Mouse (Mus musculus) testis, adult 2 months (tissue): ENCODE data around the gene Gm10642. TPM values are rescaled to one million over a fixed set of nuclear protein-coding genes. Genes with fewer than 3 reads are reported as not detected.

Experiments used
- H3K27ac ChIP-seq: fragments of 200-500 bp; 2 replicates; pipeline ENCODE4 v1.5.1; 2012; ENCODE audit warnings: low read depth, low read length; ENCODE audit not compliant: control insufficient read depth, insufficient read depth
- H3K27me3 ChIP-seq: fragments of 200-500 bp; 2 replicates; pipeline ENCODE4 v1.6.1; 2012; ENCODE audit warnings: mild to moderate bottlenecking, low read length, moderate library complexity; ENCODE audit not compliant: control insufficient read depth, insufficient read depth
- H3K36me3 ChIP-seq: fragments of 200-500 bp; 2 replicates; pipeline ENCODE4 v1.6.1; 2012; ENCODE audit warnings: mild to moderate bottlenecking, low read length; ENCODE audit not compliant: control insufficient read depth, insufficient read depth
- H3K4me1 ChIP-seq: fragments of 200-500 bp; 2 replicates; pipeline ENCODE4 v1.6.1; 2012; ENCODE audit warnings: low read length; ENCODE audit not compliant: control insufficient read depth, insufficient read depth
- H3K4me3 ChIP-seq: fragments of 200-500 bp; 2 replicates; pipeline ENCODE4 v1.5.1; 2012; ENCODE audit warnings: low read depth, mild to moderate bottlenecking, low read length, moderate library complexity, mixed read lengths; ENCODE audit not compliant: control insufficient read depth
- CTCF ChIP-seq: fragments of 200-500 bp; IDR thresholded peaks from 2 replicates; pipeline ENCODE4 v1.5.1; 2012; ENCODE audit warnings: low read depth, mild to moderate bottlenecking, inconsistent platforms, low read length, moderate library complexity; ENCODE audit not compliant: control insufficient read depth, insufficient read depth, insufficient replicate concordance
- POLR2A ChIP-seq: fragments of 200-500 bp; IDR thresholded peaks from 2 replicates; pipeline ENCODE4 v1.6.1; 2012; ENCODE audit warnings: low read depth, mild to moderate bottlenecking, inconsistent platforms, low read length, moderate library complexity; ENCODE audit not compliant: control insufficient read depth
- polyA plus RNA-seq: library from polyadenylated mRNA; depleted of rRNA; stranded (reverse); fragments of >200 nt; gene quantifications from 2 replicates; pipeline ENCODE4 v1.2.3, GENCODE M21; 2012

Gm10642 gene
- polyA plus RNA-seq, 1 experiment, result 0.14 TPM

DNA sequence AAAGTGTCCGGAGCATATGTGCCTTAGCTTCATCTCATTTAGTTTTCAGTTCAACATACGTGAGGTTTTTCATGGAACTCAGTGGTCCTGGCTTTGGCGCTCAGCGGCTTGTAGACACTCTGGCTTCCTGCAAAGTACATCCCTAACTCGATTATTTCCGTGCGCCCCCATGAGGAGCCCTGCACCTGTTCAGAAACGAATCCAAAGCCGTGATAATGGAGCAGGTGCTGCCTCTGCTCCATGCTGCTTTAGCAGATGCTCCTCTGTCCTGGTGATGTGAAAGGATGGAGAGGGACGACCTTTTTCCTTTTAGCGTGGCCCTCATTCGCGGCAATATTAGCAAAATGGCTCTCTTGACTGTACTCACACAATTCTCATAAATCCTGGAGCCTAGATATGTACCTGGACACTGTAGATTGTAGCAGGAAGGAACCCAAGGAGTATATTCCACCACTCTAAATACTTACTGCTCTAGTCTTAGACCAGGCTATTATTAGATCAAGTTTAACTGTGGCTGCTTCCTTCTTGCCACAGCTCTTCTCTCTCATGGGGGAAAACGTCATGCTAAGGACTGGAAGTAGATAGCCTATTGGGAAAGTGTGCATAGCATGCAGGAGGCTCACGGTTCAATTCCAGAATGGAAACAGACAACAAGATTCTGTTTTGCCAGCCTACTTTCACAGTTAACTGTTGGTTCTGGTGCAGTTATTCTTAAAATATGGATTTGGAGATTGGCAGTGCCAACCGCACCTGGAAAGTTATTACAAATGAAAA is 9.5 kb downstream of the Gm10642 start:
- no peaks in the 10 kb centered on the region for H3K27me3 ChIP-seq
- TF ChIP-seq POLR2A (no peak), CTCF (no peak)
- H3K4me1 ChIP-seq, result peaks cover 4% of the 10 kb centered on the region; the same call in 1 of the 2 replicates
- H3K27ac ChIP-seq, result no peak overlapping the region
- no peaks in the 10 kb centered on the region for H3K36me3 ChIP-seq
- no peak overlapping the region for H3K4me3 ChIP-seq

DNA sequence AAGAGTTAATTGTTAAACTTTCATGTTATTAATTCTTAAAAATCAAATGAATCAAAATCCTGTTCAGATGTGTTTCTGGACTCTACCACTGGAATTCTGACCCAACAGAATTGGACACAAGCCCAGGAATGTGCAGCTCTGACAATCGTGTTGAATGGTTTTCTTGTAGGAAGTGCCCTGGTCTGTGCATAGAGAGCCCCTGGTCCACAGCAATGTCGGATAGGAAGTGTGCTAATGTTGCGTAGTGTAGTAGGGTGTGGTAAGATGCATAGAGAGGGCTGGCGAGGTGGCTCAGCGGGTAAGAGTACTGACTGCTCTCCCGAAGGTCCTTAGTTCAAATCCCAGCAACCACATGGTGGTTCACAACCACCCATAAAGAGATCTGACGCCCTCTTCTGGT is 10.8 kb downstream of the Gm10642 start:
- Histone ChIP-seq H3K36me3 (no peaks in the 10 kb centered on the region), H3K4me1 (peaks cover 4% of the 10 kb centered on the region; the same call in 1 of the 2 replicates), H3K4me3 (no peak overlapping the region), H3K27me3 (no peaks in the 10 kb centered on the region), H3K27ac (no peak overlapping the region)
- no peak for TF ChIP-seq CTCF

DNA sequence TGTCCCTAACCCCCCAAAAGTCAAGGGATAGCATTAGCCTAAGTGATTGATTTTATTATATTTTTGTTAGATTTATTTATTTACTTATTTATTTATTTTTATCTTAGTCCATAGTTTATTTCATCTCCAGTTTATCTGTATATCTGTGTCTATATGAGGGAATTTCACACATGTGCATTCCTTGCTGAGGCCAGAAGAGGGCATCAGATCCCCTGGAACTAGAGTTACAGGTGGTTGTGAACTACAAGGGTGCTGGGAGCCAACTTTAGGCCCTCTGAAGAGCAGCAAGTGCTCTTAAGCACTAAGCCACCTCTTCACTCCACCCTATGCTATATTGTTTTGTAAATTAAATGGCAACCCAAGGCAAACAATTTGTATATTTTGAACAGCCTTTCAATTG is 12.0 kb downstream of the Gm10642 start:
- no peaks in the 10 kb centered on the region for H3K36me3 ChIP-seq
- no peak overlapping the region for H3K27ac ChIP-seq
- no peak for TF ChIP-seq POLR2A
- no peak for TF ChIP-seq CTCF
- peaks cover 4% of the 10 kb centered on the region; the same call in 1 of the 2 replicates for H3K4me1 ChIP-seq
- H3K27me3 ChIP-seq, result no peaks in the 10 kb centered on the region
- H3K4me3 ChIP-seq, result no peak overlapping the region

DNA sequence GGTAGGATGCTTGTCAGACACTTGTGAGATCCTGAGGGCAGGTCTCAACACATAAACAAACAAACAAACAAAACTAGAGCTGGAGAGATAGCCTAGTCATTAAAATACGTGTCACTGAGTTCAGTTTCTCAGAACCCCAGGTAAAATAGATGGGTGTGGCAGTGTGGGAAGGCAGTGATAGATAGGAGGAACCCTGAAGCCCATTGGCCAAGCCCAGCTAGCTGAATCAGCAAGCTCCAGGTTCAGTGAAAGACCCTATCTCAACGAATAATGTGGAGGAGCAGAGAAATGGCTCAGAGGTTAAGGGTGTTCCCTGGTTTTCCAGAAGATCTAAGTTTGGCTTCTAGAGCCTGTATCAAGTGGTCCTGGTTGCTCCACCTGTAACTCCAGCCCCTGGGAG is 13.1 kb downstream of the Gm10642 start:
- H3K36me3 ChIP-seq, result no peaks in the 10 kb centered on the region
- peaks cover 4% of the 10 kb centered on the region; the same call in 1 of the 2 replicates for H3K4me1 ChIP-seq
- H3K27ac ChIP-seq, result no peak overlapping the region
- no peaks in the 10 kb centered on the region for H3K27me3 ChIP-seq
- TF ChIP-seq POLR2A (no peak), CTCF (no peak)
- no peak overlapping the region for H3K4me3 ChIP-seq

DNA sequence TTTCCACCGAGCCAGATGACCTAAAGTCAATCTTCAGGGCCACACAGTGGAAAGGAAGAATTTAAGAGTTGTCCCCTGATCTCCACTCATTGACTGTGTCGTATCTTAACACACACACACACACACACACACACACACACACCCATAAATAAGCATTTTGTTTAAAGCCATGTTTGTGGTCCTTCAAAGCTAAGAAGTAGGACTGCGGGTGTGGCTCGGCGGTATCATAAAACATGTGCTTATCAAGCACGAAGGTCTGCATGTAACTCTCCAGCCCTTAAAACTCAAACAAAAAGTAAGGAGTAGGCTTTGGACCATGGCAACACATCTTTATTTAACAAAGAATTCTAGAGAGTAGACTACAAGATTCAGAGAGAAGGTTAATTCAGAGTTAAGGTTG is 14.3 kb downstream of the Gm10642 start:
- peaks cover 2% of the 10 kb centered on the region; the same call in 1 of the 2 replicates for H3K4me1 ChIP-seq
- no peak overlapping the region for H3K4me3 ChIP-seq
- H3K36me3 ChIP-seq, result no peaks in the 10 kb centered on the region
- no peak overlapping the region for H3K27ac ChIP-seq
- H3K27me3 ChIP-seq, result no peaks in the 10 kb centered on the region
- no peak for TF ChIP-seq POLR2A
- no peak for TF ChIP-seq CTCF

DNA sequence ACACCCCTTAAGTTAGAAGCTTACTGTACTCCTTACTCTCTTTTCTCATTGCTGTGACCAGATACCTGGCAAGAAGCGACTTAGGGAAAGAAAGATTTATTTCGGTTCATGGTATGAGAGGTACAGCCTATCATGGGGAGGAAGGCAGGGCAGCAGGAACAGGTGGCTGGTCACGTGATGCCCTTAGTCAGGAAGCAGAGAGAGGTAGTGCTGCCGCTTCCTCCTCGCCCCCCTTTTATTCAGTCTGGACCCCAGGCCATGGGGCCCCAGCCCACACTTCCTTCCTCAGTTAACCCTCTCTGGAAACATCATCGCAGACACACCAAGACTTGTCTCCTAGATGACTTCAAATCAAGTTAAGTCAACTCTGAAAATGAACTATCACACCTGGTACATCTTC is 15.2 kb downstream of the Gm10642 start:
- Histone ChIP-seq H3K4me3 (no peak overlapping the region), H3K27me3 (no peaks in the 10 kb centered on the region), H3K4me1 (no peaks in the 10 kb centered on the region), H3K36me3 (no peaks in the 10 kb centered on the region), H3K27ac (no peak overlapping the region)
- no peak for TF ChIP-seq POLR2A
- TF ChIP-seq CTCF, result no peak

DNA sequence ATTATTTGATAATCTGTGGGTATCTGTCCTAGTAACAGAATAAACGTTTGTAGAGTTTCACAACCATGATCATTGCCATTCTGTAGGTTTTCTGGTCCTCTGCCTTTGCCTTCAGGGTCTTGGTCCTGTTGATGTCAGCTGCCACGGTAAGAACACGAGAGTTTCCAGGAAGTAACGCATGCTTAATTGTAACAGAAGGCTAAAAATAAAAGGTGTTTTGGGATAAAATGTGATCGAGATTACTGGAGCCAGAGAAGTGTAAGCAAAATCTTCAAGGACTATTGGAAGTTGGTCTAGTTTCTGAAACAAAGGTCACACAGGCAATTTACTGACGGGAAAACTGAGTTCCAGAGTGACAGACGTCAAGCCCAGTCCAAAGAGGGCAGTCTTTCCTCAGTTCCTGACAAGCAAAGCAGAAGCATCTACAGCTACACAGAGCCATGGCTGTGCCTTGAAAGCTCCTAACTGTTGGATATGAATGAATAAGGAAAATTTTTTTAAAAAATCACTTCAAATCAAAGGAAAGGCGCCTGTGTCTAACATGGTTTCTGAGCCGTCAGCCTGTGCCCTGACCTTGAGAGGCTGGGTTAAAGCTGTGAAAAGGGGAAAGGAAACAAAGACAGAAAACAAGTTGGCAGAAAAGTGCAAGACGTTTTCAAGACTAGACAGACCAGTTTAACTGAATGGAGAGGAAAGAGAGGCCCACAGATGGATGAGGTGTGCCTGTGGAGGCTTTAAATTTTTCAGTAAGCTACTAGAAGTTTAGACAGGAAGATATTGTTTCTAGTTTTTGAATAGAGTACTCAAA is 15.9 kb downstream of the Gm10642 start:
- Histone ChIP-seq H3K4me1 (no peaks in the 10 kb centered on the region), H3K27me3 (no peaks in the 10 kb centered on the region), H3K4me3 (no peak overlapping the region), H3K36me3 (no peaks in the 10 kb centered on the region), H3K27ac (no peak overlapping the region)
- TF ChIP-seq CTCF (no peak), POLR2A (no peak)
